In genomic region chr11:102881314-102882198, GRCm38 (mm10) we compare ENCODE assay signal across 8 mouse cellular contexts. TPM values are rescaled to one million over a fixed set of nuclear protein-coding genes. Genes with fewer than 3 reads are reported as not detected.
A peak's percentile ranks its signal among the peaks of the same experiment; 100 is the strongest.
DNase-seq lines count a peak whose midpoint lies in the region; ATAC-seq and TF ChIP-seq lines count a peak whose summit lies in the region.

No protein-coding gene starts in this region.

- H3K9me3 ChIP-seq in forebrain, embryonic 14.5 days (replicated peaks; ENCODE audit: control insufficient read depth, low read length) = no peaks in the 10 kb centered on the region
- H3K9me3 ChIP-seq in liver, embryonic 12.5 days (replicated peaks) = no peaks in the 10 kb centered on the region

- no peaks in the 10 kb centered on the region for H3K27me3 ChIP-seq in kidney, adult 2 months (replicated peaks; ENCODE audit: control insufficient read depth, insufficient read depth, low read length)
- H3K27me3 ChIP-seq in forebrain, embryonic 14.5 days (replicated peaks; ENCODE audit: control insufficient read depth, insufficient read depth, low read length) = no peaks in the 10 kb centered on the region
- H3K27me3 ChIP-seq in liver, embryonic 12.5 days (replicated peaks) = peaks cover 44% of the 10 kb centered on the region

- H3K9ac ChIP-seq in forebrain, embryonic 14.5 days (ENCODE audit: low read length) = peak overlapping the region; percentile 84
- H3K9ac ChIP-seq in liver, embryonic 12.5 days = peak overlapping the region; percentile 86

- H3K36me3 ChIP-seq in kidney, adult 2 months (ENCODE audit: control insufficient read depth, insufficient read depth, low read length) = no peaks in the 10 kb centered on the region
- H3K36me3 ChIP-seq in forebrain, embryonic 14.5 days (ENCODE audit: control insufficient read depth, insufficient read depth, low read length) = peaks cover 11% of the 10 kb centered on the region
- H3K36me3 ChIP-seq in liver, embryonic 12.5 days = peaks cover 17% of the 10 kb centered on the region

- no peak for TF ChIP-seq CTCF in kidney, adult 2 months (conservative IDR thresholded peaks at IDR 0.05; ENCODE audit: insufficient read depth, insufficient read length, low read depth, low read length)

- ATAC-seq in forebrain, embryonic 14.5 days = peak; percentile 23; the same call in 1 of the 2 replicates
- ATAC-seq in liver, embryonic 12.5 days = peak; percentile 51

- peak; percentile 8 for DNase-seq in kidney, adult 2 months
- no peak for DNase-seq in kidney, adult 18-20 months
- peak; percentile 36 for DNase-seq in MEL-GATA-1-ER (ENCODE audit: extremely low read depth, low read depth)
- no peak for DNase-seq in forebrain, embryonic 14.5 days (ENCODE audit: low spot score)
- DNase-seq in urinary bladder, adult 18-20 months (ENCODE audit: low spot score in 2 of 2) = no peak
- no peak for DNase-seq in gastrocnemius, adult 18-20 months (ENCODE audit: low spot score)
- DNase-seq in cerebellum, postnatal 10 days = no peak

- H3K27ac ChIP-seq in kidney, adult 2 months (ENCODE audit: insufficient read depth, low read depth, low read length) = no peak overlapping the region; the same call in 1 of the 2 replicates
- H3K27ac ChIP-seq in forebrain, embryonic 14.5 days (ENCODE audit: low read depth, low read length) = peak overlapping the region; percentile 81
- H3K27ac ChIP-seq in liver, embryonic 12.5 days = peak overlapping the region; percentile 83

- H3K4me2 ChIP-seq in forebrain, embryonic 14.5 days (ENCODE audit: low read length) = peak overlapping the region; percentile 79
- H3K4me2 ChIP-seq in liver, embryonic 12.5 days = peak overlapping the region; percentile 86

- peaks cover 3% of the 10 kb centered on the region; the same call in 1 of the 2 replicates for H3K4me1 ChIP-seq in kidney, adult 2 months (ENCODE audit: control insufficient read depth, insufficient read depth, low read length)
- H3K4me1 ChIP-seq in forebrain, embryonic 14.5 days (ENCODE audit: control insufficient read depth, insufficient read depth, low read length) = peaks cover 5% of the 10 kb centered on the region
- peaks cover 48% of the 10 kb centered on the region for H3K4me1 ChIP-seq in liver, embryonic 12.5 days

- TF ChIP-seq POLR2A in kidney, adult 2 months (IDR thresholded peaks at IDR 0.05; ENCODE audit: low read depth, low read length) = no peak

- 16% methylated on average over 13 of the region's 13 CpGs for WGBS in kidney, adult 2 months
- 22% methylated on average over 13 of the region's 13 CpGs for WGBS in forebrain, embryonic 14.5 days
- 12% methylated on average over 13 of the region's 13 CpGs for WGBS in liver, embryonic 12.5 days (ENCODE audit: insufficient replicate concordance)

- H3K4me3 ChIP-seq in kidney, adult 2 months (ENCODE audit: insufficient read depth, low read depth, low read length) = peak overlapping the region; percentile 74
- peak overlapping the region; percentile 66 for H3K4me3 ChIP-seq in forebrain, embryonic 14.5 days (ENCODE audit: low read depth, low read length)
- H3K4me3 ChIP-seq in liver, embryonic 12.5 days = peak overlapping the region; percentile 84

RNA-seq across cellular contexts. Expression of gene Ccdc103, which starts 0.6 kb away (rescaled TPM):
- polyA plus RNA-seq in kidney, adult 2 months (2012; rRNA removed) = 0.88 and 1.5 TPM in 2 replicates
- polyA plus RNA-seq in forebrain, embryonic 14.5 days (2014; fragmentation: Nextera tagmentation; extraction: Ambion mirVana) = 2.6 and 2.8 TPM in 2 replicates
- 0.85 and 0.97 TPM in 2 replicates for polyA plus RNA-seq in liver, embryonic 12.5 days (2016; fragmentation: Nextera tagmentation; extraction: Ambion mirVana)
- total RNA-seq in gastrocnemius, adult 18-20 months (2021) = not detected

RNA-seq across cellular contexts. Expression of gene Eftud2, which starts 0.8 kb away (rescaled TPM):
- 76.4 and 81.0 TPM in 2 replicates for polyA plus RNA-seq in kidney, adult 2 months (2012; rRNA removed)
- polyA plus RNA-seq in forebrain, embryonic 14.5 days (2014; fragmentation: Nextera tagmentation; extraction: Ambion mirVana) = 150 and 168 TPM in 2 replicates
- 192 and 196 TPM in 2 replicates for polyA plus RNA-seq in liver, embryonic 12.5 days (2016; fragmentation: Nextera tagmentation; extraction: Ambion mirVana)
- total RNA-seq in gastrocnemius, adult 18-20 months (2021) = 10 to 100 TPM; 24.5 to 24.7 TPM

RNA-seq across cellular contexts. Expression of gene Fam187a, which starts 3.4 kb away (rescaled TPM):
- not detected in 2 replicates for polyA plus RNA-seq in kidney, adult 2 months (2012; rRNA removed)
- polyA plus RNA-seq in forebrain, embryonic 14.5 days (2014; fragmentation: Nextera tagmentation; extraction: Ambion mirVana) = 0.19 TPM in 1 of 2 replicates, not detected in the other
- polyA plus RNA-seq in liver, embryonic 12.5 days (2016; fragmentation: Nextera tagmentation; extraction: Ambion mirVana) = not detected in 2 replicates
- not detected for total RNA-seq in gastrocnemius, adult 18-20 months (2021)

RNA-seq across cellular contexts. Expression of gene Gfap, which starts 19.2 kb away (rescaled TPM):
- 0.16 and 0.18 TPM in 2 replicates for polyA plus RNA-seq in kidney, adult 2 months (2012; rRNA removed)
- 0.23 and 0.37 TPM in 2 replicates for polyA plus RNA-seq in forebrain, embryonic 14.5 days (2014; fragmentation: Nextera tagmentation; extraction: Ambion mirVana)
- polyA plus RNA-seq in liver, embryonic 12.5 days (2016; fragmentation: Nextera tagmentation; extraction: Ambion mirVana) = 7.3 and 7.6 TPM in 2 replicates
- total RNA-seq in gastrocnemius, adult 18-20 months (2021) = not detected

RNA-seq across cellular contexts. Expression of gene Kif18b, which starts 43.4 kb away (rescaled TPM):
- polyA plus RNA-seq in kidney, adult 2 months (2012; rRNA removed) = 0.22 and 0.27 TPM in 2 replicates
- polyA plus RNA-seq in forebrain, embryonic 14.5 days (2014; fragmentation: Nextera tagmentation; extraction: Ambion mirVana) = 4.3 and 5.1 TPM in 2 replicates
- 12.4 and 14.0 TPM in 2 replicates for polyA plus RNA-seq in liver, embryonic 12.5 days (2016; fragmentation: Nextera tagmentation; extraction: Ambion mirVana)
- not detected for total RNA-seq in gastrocnemius, adult 18-20 months (2021)

Comparison
In these comparisons a context has a peak if more than half of its experiments do, and no peak if none do; other contexts are left out.
1. DNase-seq: peak in kidney, adult 2 months (single experiment) and MEL-GATA-1-ER (single experiment); none in kidney, adult 18-20 months (single experiment), forebrain, embryonic 14.5 days (single experiment), urinary bladder, adult 18-20 months (0 of 2), gastrocnemius, adult 18-20 months (single experiment) and cerebellum, postnatal 10 days (0 of 2).
2. Peak in every context shown above with its lines, with median percentiles within 50 percentile points of each other: H3K4me3 ChIP-seq.